Mouse (Mus musculus) stomach, postnatal 0 days (tissue): ENCODE data around the gene Gaa.

Experiments used
- CTCF ChIP-seq: IDR thresholded peaks from 2 replicates; pipeline ENCODE4 v1.5.1; 2016; ENCODE audit warnings: antibody characterized with exemption, low read depth, mild to moderate bottlenecking, moderate library complexity
- EP300 ChIP-seq: optimal IDR thresholded peaks from 2 replicates; pipeline ENCODE3; 2016; ENCODE audit warnings: antibody characterized with exemption

DNA sequence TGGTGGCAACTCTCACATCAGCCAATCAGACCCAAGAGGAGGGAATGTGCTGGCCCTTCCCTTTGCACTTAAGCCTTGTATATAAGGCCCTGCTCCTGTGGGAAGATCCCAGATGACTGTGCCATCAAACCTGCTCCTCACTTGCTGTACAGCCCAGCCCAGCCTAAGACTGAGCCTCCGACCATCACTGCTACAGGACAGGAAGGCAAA is 39.9 kb downstream of the Gaa start, which contains the start of gene Card14:
- no peak for TF ChIP-seq CTCF
- no peak for TF ChIP-seq EP300
